Mouse (Mus musculus) G1E (cell line): ENCODE measurements at regions not wholly inside any gene's neighbourhood (a gene's known extent, or its start where the extent isn't known, plus 50 kb on each side); places are given as distances from the start of the nearest gene placed in this dataset.

ENCODE experiments used
- ATAC-seq: 2 replicates; pipeline ENCODE4 v1.8.0; 2016; ENCODE audit warnings: mild to moderate bottlenecking; ENCODE audit not compliant: insufficient number of reproducible peaks, poor library complexity, low FRiP score, severe bottlenecking; ENCODE audit errors: extremely low read depth
- DNase-seq: peaks from one replicate; pipeline ENCODE4 v3.0.0; 2012; ENCODE audit warnings: low spot score
- H3K27me3 ChIP-seq: 2 replicates; pipeline ENCODE4 v1.6.1; 2012; ENCODE audit warnings: mild to moderate bottlenecking, low read length, inconsistent platforms; ENCODE audit not compliant: insufficient read depth
- H3K36me3 ChIP-seq: replicated peaks from 2 replicates; pipeline ENCODE3; 2012; ENCODE audit warnings: mild to moderate bottlenecking, inconsistent platforms
- H3K4me1 ChIP-seq: 2 replicates; pipeline ENCODE4 v1.6.1; 2012; ENCODE audit warnings: low read depth, low read length, inconsistent platforms, mixed read lengths; ENCODE audit not compliant: insufficient read depth
- H3K4me3 ChIP-seq: 2 replicates; pipeline ENCODE4 v1.5.1; 2012; ENCODE audit warnings: low read depth, mild to moderate bottlenecking, inconsistent platforms, low read length, moderate library complexity, mixed read lengths
- H3K9me3 ChIP-seq: replicated peaks from 2 replicates; pipeline ENCODE4 v1.6.1; 2012; ENCODE audit warnings: inconsistent platforms
- CTCF ChIP-seq: IDR thresholded peaks from 2 replicates; pipeline ENCODE4 v1.5.1; 2012; ENCODE audit warnings: low read depth, low read length, inconsistent platforms, mixed read lengths
- GATA1 ChIP-seq: IDR thresholded peaks from 2 replicates; pipeline ENCODE4 v1.6.1; 2012; ENCODE audit warnings: borderline replicate concordance, low read length, inconsistent platforms, mixed read lengths
- GATA2 ChIP-seq: IDR thresholded peaks from 2 replicates; pipeline ENCODE4 v1.6.1; 2012; ENCODE audit warnings: low read depth, low read length, inconsistent platforms, borderline replicate concordance
- POLR2AphosphoS5 ChIP-seq: IDR thresholded peaks from 2 replicates; pipeline ENCODE4 v1.6.1; 2012; ENCODE audit warnings: low read depth, low read length, inconsistent platforms; ENCODE audit not compliant: insufficient replicate concordance
- TAL1 ChIP-seq: conservative IDR thresholded peaks from 2 replicates; pipeline ENCODE4 v1.6.1; 2012; ENCODE audit warnings: low read depth, low read length, inconsistent platforms, mixed read lengths

DNA sequence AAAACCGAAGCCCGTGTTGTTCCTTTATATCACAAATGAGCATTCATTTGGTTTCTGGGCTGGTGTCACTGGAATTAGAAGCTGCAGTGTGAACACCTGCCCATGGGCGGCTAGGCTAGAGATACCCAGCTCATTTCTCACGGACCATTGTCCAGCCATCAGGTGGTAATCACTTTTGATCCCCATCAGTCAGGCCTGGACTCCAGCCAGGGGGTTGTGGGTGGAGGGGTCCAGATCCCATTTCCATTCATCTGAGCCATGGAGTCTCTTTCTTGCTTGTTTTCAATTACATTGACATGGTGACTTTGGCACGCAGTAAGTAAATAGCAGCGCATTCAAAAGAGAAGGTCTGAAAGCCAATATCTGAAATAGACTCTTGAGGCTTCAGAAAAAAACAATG is 276.1 kb upstream of the 4930412O13Rik start:
- ATAC-seq, result no peak
- no peak for DNase-seq
- H3K4me1 ChIP-seq, result no peaks in the 10 kb centered on the region

DNA sequence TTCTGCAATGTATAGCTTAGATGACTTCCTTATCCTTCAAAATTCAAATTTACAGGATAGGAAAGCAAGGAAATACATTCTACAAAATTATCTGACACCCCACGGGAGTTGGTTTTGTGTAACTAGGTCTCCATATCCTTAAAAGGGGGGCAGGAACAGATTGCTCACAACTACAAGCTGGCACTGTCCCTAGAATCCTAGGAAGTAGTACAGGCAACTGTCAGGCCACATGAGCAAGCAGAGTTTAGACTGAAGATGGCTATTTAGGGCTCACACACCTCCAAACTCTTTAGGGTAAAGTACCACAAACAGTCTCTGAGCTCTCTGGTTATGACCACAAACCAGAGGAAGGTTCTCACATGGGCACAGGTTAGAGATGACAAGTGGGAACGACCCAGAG is 273.5 kb upstream of the 4930412O13Rik start:
- Histone ChIP-seq H3K4me3 (no peak overlapping the region), H3K9me3 (no peaks in the 10 kb centered on the region), H3K4me1 (no peaks in the 10 kb centered on the region), H3K27me3 (no peaks in the 10 kb centered on the region), H3K36me3 (no peaks in the 10 kb centered on the region)
- ATAC-seq, result no peak
- no peak for DNase-seq
- TF ChIP-seq GATA2 (no peak), POLR2AphosphoS5 (no peak), CTCF (no peak), GATA1 (no peak), TAL1 (no peak)

More for the DNA sequence above, 276.1 kb upstream of the 4930412O13Rik start:
- Histone ChIP-seq H3K36me3 (no peaks in the 10 kb centered on the region), H3K4me3 (no peak overlapping the region), H3K27me3 (no peaks in the 10 kb centered on the region), H3K9me3 (no peaks in the 10 kb centered on the region)
- TF ChIP-seq TAL1 (no peak), GATA2 (no peak), POLR2AphosphoS5 (no peak), GATA1 (no peak), CTCF (no peak)

DNA sequence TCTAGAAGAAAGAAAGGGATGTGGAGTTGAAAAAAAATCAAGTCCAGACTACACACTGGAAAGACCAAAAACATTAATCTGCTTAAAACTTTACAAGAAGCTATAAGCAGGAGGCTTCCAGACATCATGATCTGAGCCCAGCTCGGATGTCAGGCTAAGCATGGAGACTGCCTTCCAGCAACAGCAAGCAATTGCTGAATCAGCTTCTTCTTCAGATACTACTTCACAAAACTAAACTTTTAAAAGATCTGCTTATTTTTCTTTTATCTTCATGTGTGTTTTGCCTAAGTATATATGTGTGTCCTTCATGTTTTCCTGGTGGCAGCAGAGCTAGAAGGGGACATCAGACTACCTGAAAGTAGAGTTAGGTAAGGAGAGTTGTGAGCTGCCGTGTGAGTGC is 266.6 kb upstream of the 4930412O13Rik start:
- no peaks in the 10 kb centered on the region for H3K9me3 ChIP-seq
- TF ChIP-seq CTCF (no peak), POLR2AphosphoS5 (no peak), TAL1 (no peak), GATA2 (no peak), GATA1 (no peak)
- DNase-seq (no peak), ATAC-seq (no peak)
- no peaks in the 10 kb centered on the region for H3K4me1 ChIP-seq
- H3K36me3 ChIP-seq, result no peaks in the 10 kb centered on the region
- H3K27me3 ChIP-seq, result no peaks in the 10 kb centered on the region
- no peak overlapping the region for H3K4me3 ChIP-seq

GRCm38 (mm10) chr2:9616292-9616691 is 264.8 kb upstream of the 4930412O13Rik start:
- H3K9me3 ChIP-seq, result no peaks in the 10 kb centered on the region
- TF ChIP-seq GATA1, result no peak
- peaks cover 2% of the 10 kb centered on the region; the same call in 1 of the 2 replicates for H3K27me3 ChIP-seq
- no peaks in the 10 kb centered on the region for H3K36me3 ChIP-seq
- DNase-seq, result no peak
- H3K4me1 ChIP-seq, result no peaks in the 10 kb centered on the region
- no peak for ATAC-seq
- H3K4me3 ChIP-seq, result no peak overlapping the region

DNA sequence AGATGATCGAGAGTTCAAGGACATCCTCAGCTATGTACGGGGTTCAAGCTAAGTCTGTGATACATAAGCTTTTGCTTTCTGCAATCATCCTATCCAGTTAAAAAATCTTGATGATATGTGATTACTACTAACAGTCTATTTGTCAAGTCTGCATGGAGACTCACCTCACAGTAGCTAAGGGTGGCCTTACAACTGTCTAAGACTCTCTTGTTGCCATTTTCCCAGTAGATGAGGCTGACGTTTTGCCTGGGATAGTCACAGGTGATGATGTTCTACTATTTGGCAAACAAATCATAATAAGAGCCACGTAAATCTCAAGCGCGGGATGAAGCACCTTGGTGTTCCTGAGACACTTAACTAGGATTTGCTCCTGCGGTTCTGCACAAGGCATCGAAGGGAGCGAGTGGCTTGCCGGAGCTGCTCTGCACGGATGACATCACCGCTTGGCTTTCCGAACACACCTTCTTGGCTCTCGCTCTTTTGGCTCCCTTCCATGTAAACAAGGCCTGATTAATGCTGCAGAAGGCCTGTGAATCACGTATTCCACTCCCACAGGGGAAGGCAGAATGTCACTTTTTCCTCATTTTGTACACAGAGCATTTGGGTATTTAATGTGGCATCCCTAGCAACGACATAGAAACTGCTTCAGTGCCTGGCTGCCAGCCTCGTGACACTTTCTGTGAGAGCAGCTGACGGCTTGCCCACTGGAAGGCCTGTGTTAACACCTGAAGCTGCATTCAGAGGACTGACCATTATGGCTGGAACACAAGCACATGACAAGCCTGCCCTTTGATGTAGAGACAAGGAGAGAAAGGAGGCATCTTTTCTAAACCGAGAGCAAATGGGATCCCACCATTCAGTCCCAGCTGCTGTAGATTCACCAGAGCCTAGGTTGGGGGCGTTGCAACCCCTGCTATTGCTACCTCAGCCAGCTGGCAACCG is 260.5 kb upstream of the 4930412O13Rik start:
- Histone ChIP-seq H3K4me1 (no peaks in the 10 kb centered on the region), H3K36me3 (no peaks in the 10 kb centered on the region), H3K9me3 (no peaks in the 10 kb centered on the region), H3K4me3 (no peak overlapping the region), H3K27me3 (peaks cover 2% of the 10 kb centered on the region; the same call in 1 of the 2 replicates)
- no peak for TF ChIP-seq POLR2AphosphoS5
- TF ChIP-seq GATA2, result no peak
- TF ChIP-seq CTCF, result no peak
- no peak for TF ChIP-seq GATA1
- no peak for TF ChIP-seq TAL1
- DNase-seq (no peak), ATAC-seq (no peak)

DNA sequence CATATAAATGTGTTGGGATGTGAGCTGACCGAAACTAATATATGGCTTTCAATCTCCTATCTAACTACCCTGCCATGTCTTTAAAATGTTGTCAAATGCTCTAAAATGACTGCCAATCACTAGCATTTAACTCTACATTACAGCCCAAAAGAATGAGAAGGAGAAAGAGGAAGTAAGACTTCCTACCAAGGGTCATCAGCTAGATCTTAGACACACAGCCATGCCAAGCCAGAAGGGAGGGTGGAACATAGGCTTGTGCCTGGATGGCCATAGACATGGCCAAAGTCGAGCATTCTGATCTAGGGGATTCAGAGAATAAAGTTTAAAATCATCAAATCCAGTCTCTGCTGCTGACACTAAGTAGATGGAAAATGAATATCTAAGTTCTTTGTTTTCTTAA is 257.4 kb upstream of the 4930412O13Rik start:
- Histone ChIP-seq H3K36me3 (no peaks in the 10 kb centered on the region), H3K27me3 (peaks cover 6% of the 10 kb centered on the region; the same call in 1 of the 2 replicates), H3K4me3 (no peak overlapping the region), H3K4me1 (no peaks in the 10 kb centered on the region), H3K9me3 (no peaks in the 10 kb centered on the region)
- DNase-seq (no peak), ATAC-seq (no peak)
- TF ChIP-seq GATA1, result no peak
- TF ChIP-seq GATA2, result no peak

GRCm38 (mm10) chr2:9628026-9628425 is 253.0 kb upstream of the 4930412O13Rik start:
- Histone ChIP-seq H3K4me1 (no peaks in the 10 kb centered on the region), H3K27me3 (peaks cover 5% of the 10 kb centered on the region; the same call in 1 of the 2 replicates), H3K36me3 (no peaks in the 10 kb centered on the region), H3K4me3 (no peak overlapping the region), H3K9me3 (no peaks in the 10 kb centered on the region)
- no peak for TF ChIP-seq CTCF
- TF ChIP-seq POLR2AphosphoS5, result no peak
- TF ChIP-seq TAL1, result no peak
- TF ChIP-seq GATA1, result no peak
- no peak for TF ChIP-seq GATA2
- DNase-seq (no peak), ATAC-seq (no peak)
